Mouse (Mus musculus) liver, adult 2 months (tissue): ENCODE data around the gene Smtn.

Experiments used
- CTCF ChIP-seq: fragments of 200-500 bp; IDR thresholded peaks from 2 replicates; pipeline ENCODE4 v1.5.1; 2011; ENCODE audit warnings: low read depth, low read length, control low read depth
- POLR2A ChIP-seq: fragments of 200-500 bp; IDR thresholded peaks from 2 replicates; pipeline ENCODE4 v1.6.1; 2011; ENCODE audit warnings: low read length, control low read depth; ENCODE audit not compliant: insufficient read depth; ENCODE audit errors: extremely low read depth

DNA sequence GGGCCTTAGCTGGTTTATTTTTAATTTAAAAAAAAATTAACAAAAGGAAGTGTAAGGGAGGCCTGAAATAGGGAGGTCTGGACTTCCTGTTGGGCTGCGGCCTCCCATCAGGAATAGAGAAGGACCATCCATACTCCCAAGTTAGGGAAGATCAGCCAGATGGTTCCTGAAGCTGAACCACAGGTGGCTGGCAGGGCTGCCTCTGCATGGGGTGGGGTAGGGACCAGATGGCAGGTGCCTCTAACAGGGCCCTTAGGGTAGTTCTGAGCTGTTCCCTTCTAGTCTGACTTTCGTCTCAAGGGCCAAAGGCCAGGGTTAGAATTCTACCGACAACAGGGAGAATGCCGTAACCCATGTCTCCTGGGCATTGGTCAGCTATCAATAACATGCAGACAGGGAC is 24.8 kb downstream of the Smtn start:
- no peak for TF ChIP-seq CTCF
- TF ChIP-seq POLR2A, result no peak
